Mouse (Mus musculus) ES-Bruce4 (cell line): ENCODE results near the gene Acsbg2. TPM values are rescaled to one million over a fixed set of nuclear protein-coding genes. Genes with fewer than 3 reads are reported as not detected.
"Not testable (repeated sequence)": the region's sequence is repeated elsewhere in the genome, so short reads cannot be mapped to it uniquely, and the experiment has no call there.

Experiments used
- H3K27ac ChIP-seq: 2 replicates; pipeline ENCODE4 v1.5.1; 2012; ENCODE audit warnings: low read length, inconsistent platforms; ENCODE audit not compliant: insufficient read depth
- H3K27me3 ChIP-seq: 2 replicates; pipeline ENCODE4 v1.6.1; 2012; ENCODE audit warnings: mild to moderate bottlenecking, low read length, inconsistent platforms; ENCODE audit not compliant: control insufficient read depth, poor library complexity, insufficient read depth, severe bottlenecking
- H3K36me3 ChIP-seq: 2 replicates; pipeline ENCODE4 v1.6.1; 2012; ENCODE audit warnings: inconsistent platforms, mild to moderate bottlenecking, low read length, moderate library complexity; ENCODE audit not compliant: control insufficient read depth, poor library complexity, insufficient read depth, severe bottlenecking
- H3K4me1 ChIP-seq: one replicate; pipeline ENCODE4 v1.8.1; 2011; ENCODE audit warnings: low read length; ENCODE audit not compliant: control insufficient read depth, insufficient read depth
- H3K4me3 ChIP-seq: 2 replicates; pipeline ENCODE4 v1.5.1; 2011; ENCODE audit warnings: low read depth, mild to moderate bottlenecking, low read length
- H3K9ac ChIP-seq: 2 replicates; pipeline ENCODE4 v1.6.1; 2012; ENCODE audit warnings: low read depth, mild to moderate bottlenecking, inconsistent platforms; ENCODE audit not compliant: poor library complexity, severe bottlenecking
- H3K9me3 ChIP-seq: replicated peaks from 2 replicates; pipeline ENCODE4 v1.6.1; 2012; ENCODE audit warnings: mild to moderate bottlenecking, low read length, inconsistent platforms; ENCODE audit not compliant: control insufficient read depth, poor library complexity, insufficient read depth, severe bottlenecking
- CTCF ChIP-seq: IDR thresholded peaks from one replicate; pipeline ENCODE4 v1.8.1; 2011; ENCODE audit warnings: low read depth, low read length
- EP300 ChIP-seq: IDR thresholded peaks from 2 replicates; pipeline ENCODE4 v1.6.1; 2011; ENCODE audit warnings: low read depth, low read length; ENCODE audit not compliant: insufficient read depth
- POLR2A ChIP-seq: IDR thresholded peaks from one replicate; pipeline ENCODE4 v1.8.1; 2011; ENCODE audit warnings: low read length; ENCODE audit not compliant: insufficient read depth
- polyA plus RNA-seq: library from polyadenylated mRNA; stranded (reverse); fragments of >200 nt; gene quantifications from 2 replicates; pipeline ENCODE4 v1.2.4, GENCODE M21; 2011; ENCODE audit warnings: low read depth; ENCODE audit not compliant: missing spikeins, insufficient read depth, insufficient read length

Acsbg2 gene
- 0.46 and 0.68 TPM in 2 replicates for polyA plus RNA-seq

GRCm38 (mm10) chr17:56874237-56874636 lies at the start of gene Acsbg2:
Acsbg2 (minus strand) TSS chr17:56874447.
- Histone ChIP-seq H3K9me3 (no peaks in the 10 kb centered on the region), H3K4me1 (peaks cover 16% of the 10 kb centered on the region), H3K36me3 (no peaks in the 10 kb centered on the region), H3K9ac (no peak within 1 kb of the TSS), H3K4me3 (no peak within 1 kb of the TSS), H3K27ac (no peak within 1 kb of the TSS), H3K27me3 (no peaks in the 10 kb centered on the region)
- TF ChIP-seq EP300 (no peak), CTCF (no peak), POLR2A (no peak)

GRCm38 (mm10) chr17:56919725-56920124 lies 45.5 kb upstream of the Acsbg2 start:
- Histone ChIP-seq H3K27ac (no peak overlapping the region), H3K9ac (no peak overlapping the region), H3K4me1 (no peaks in the 10 kb centered on the region), H3K4me3 (no peak overlapping the region), H3K27me3 (no peaks in the 10 kb centered on the region), H3K9me3 (no peaks in the 10 kb centered on the region), H3K36me3 (peaks cover 9% of the 10 kb centered on the region)
- TF ChIP-seq CTCF (no peak), EP300 (no peak), POLR2A (no peak)

- H3K4me1 ChIP-seq: no peaks in the 10 kb centered on the region
- no peaks in the 10 kb centered on the region for H3K27me3 ChIP-seq
- no peak overlapping the region for H3K9ac ChIP-seq
- TF ChIP-seq POLR2A: no peak
- TF ChIP-seq CTCF: no peak
- TF ChIP-seq EP300: no peak
- no peak overlapping the region for H3K4me3 ChIP-seq
- no peak overlapping the region for H3K27ac ChIP-seq
- H3K36me3 ChIP-seq: peaks cover 9% of the 10 kb centered on the region
- no peaks in the 10 kb centered on the region for H3K9me3 ChIP-seq
Observed at GRCm38 (mm10) chr17:56917166-56917565, 42.9 kb upstream of the Acsbg2 start.

DNA sequence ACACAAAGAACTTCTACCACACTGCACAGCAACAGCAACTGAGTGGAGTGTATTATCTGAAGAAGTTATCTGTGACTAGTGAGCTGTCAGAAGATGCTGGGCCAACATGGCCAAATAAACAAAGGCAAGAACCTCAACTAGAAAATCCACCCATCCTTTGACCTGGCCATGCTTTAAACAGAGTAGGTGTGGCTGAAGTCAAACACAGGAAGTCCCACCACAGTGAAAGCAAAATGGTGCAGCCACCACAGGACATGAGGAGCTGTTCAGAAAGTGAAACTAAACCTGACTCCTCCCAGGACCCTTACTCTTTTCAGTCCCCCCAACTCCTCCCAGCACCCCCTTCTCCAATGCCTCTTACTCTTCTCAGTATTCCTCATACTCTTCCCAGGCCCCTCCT lies 39.2 kb upstream of the Acsbg2 start:
- no peak for TF ChIP-seq CTCF
- TF ChIP-seq EP300: no peak
- no peak for TF ChIP-seq POLR2A
- Histone ChIP-seq H3K36me3 (peaks cover 3% of the 10 kb centered on the region), H3K27ac (no peak overlapping the region), H3K9ac (no peak overlapping the region), H3K9me3 (no peaks in the 10 kb centered on the region), H3K4me1 (no peaks in the 10 kb centered on the region), H3K27me3 (no peaks in the 10 kb centered on the region), H3K4me3 (no peak overlapping the region)

DNA sequence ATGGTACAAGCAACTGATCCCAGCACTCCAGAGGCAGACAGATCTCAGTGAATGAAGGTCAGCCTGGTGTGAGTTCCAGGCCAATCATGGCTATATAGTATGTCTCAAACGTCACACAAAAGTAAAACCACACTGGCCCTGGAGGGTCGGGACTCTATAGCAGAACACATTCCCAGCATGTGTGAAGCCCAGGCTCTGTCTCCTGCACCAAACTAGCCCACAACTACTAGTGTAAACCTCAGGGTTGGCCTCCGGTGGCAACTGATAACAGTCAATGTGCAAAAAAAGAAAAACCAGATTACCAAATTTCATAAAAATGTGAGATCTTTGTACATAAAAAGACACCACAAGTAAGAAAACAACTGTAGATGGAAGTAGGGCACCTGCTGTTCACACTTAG lies 38.8 kb upstream of the Acsbg2 start:
- Histone ChIP-seq H3K27me3 (no peaks in the 10 kb centered on the region), H3K36me3 (peaks cover 2% of the 10 kb centered on the region), H3K27ac (no peak overlapping the region), H3K4me3 (no peak overlapping the region), H3K9ac (no peak overlapping the region), H3K4me1 (no peaks in the 10 kb centered on the region), H3K9me3 (no peaks in the 10 kb centered on the region)
- TF ChIP-seq POLR2A (no peak), EP300 (no peak), CTCF (no peak)

- H3K27ac ChIP-seq, H3K9me3 ChIP-seq, H3K4me1 ChIP-seq, H3K4me3 ChIP-seq, H3K27me3 ChIP-seq, H3K36me3 ChIP-seq, H3K9ac ChIP-seq: not testable (repeated sequence)
Observed at GRCm38 (mm10) chr17:56909764-56910163, 35.5 kb upstream of the Acsbg2 start.
